ENCODE assay signal across 19 mouse cellular contexts in the genomic region with DNA sequence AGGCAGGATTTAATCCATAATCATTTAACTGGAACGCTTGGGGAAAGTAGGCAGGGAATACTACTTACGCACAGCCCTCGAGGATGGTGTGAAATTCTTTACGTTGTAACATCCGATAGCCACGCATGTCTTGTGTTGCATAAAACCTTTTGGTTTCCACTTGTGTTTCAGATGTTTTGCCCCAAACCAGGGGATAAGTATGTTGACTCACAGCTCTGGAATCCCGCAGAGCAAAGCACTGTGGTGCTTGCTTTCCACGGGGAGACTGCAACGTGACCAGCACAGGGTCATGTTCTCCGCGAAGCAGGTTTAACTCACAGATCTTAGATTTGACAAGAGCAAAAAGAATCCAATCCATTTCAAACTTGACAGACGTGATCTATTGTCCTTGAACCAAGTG. TPM values are rescaled to one million over a fixed set of nuclear protein-coding genes. Genes with fewer than 3 reads are reported as not detected.
DNase-seq lines count a peak whose midpoint lies in the region; ATAC-seq and TF ChIP-seq lines count a peak whose summit lies in the region.
"Had no signal": no experiment of that assay in that cellular context is flagged by ENCODE, and none has a peak within 500 bp of the region (broad histone marks: within the 10 kb centered on the region; RNA-seq: fewer than 3 reads in every experiment).

No protein-coding gene starts in this region.

- H3K79me2 ChIP-seq in myocyte (ENCODE audit: control insufficient read depth, insufficient read depth), result no peaks in the 10 kb centered on the region

- no peak for ATAC-seq in hindbrain, postnatal 0 days
- no peak for ATAC-seq in lung, embryonic 14.5 days (ENCODE audit: insufficient read depth)
- ATAC-seq: forebrain, embryonic 13.5 days had no signal

- no peak overlapping the region for H3K4me3 ChIP-seq in hindbrain, embryonic 10.5 days
- H3K4me3 ChIP-seq in hindbrain, postnatal 0 days (ENCODE audit: low read length), result no peak overlapping the region
- no peak overlapping the region for H3K4me3 ChIP-seq in lung, embryonic 14.5 days (ENCODE audit: low read depth, low read length)
- peak overlapping the region; percentile 2 for H3K4me3 ChIP-seq in myocyte
- H3K4me3 ChIP-seq in left cerebral cortex, adult 2 months, result no peak overlapping the region
- H3K4me3 ChIP-seq: forebrain, embryonic 13.5 days; heart, embryonic 13.5 days; limb, embryonic 13.5 days; liver, embryonic 15.5 days; neural tube, embryonic 12.5 days had no signal

- H3K4me1 ChIP-seq in hindbrain, embryonic 10.5 days (replicated peaks), result peaks cover 8% of the 10 kb centered on the region
- H3K4me1 ChIP-seq in hindbrain, postnatal 0 days (ENCODE audit: insufficient read depth, low read length), result no peaks in the 10 kb centered on the region
- H3K4me1 ChIP-seq in lung, embryonic 14.5 days (ENCODE audit: insufficient read depth), result peaks cover 11% of the 10 kb centered on the region
- H3K4me1 ChIP-seq: forebrain, embryonic 13.5 days; liver, embryonic 15.5 days had no signal

- no peaks in the 10 kb centered on the region for H3K9me3 ChIP-seq in hindbrain, embryonic 10.5 days
- no peaks in the 10 kb centered on the region for H3K9me3 ChIP-seq in hindbrain, postnatal 0 days (ENCODE audit: low read length)
- no peaks in the 10 kb centered on the region for H3K9me3 ChIP-seq in lung, embryonic 14.5 days (ENCODE audit: low read depth, low read length)
- H3K9me3 ChIP-seq: forebrain, embryonic 13.5 days; heart, embryonic 13.5 days; limb, embryonic 13.5 days; liver, embryonic 15.5 days; neural tube, embryonic 12.5 days had no signal

- H3K36me3 ChIP-seq in hindbrain, embryonic 10.5 days, result no peaks in the 10 kb centered on the region
- no peaks in the 10 kb centered on the region for H3K36me3 ChIP-seq in hindbrain, postnatal 0 days (ENCODE audit: insufficient read depth, low read length)
- no peaks in the 10 kb centered on the region for H3K36me3 ChIP-seq in lung, embryonic 14.5 days (ENCODE audit: insufficient read depth)
- H3K36me3 ChIP-seq in myocyte (ENCODE audit: control insufficient read depth, insufficient read depth), result no peaks in the 10 kb centered on the region
- H3K36me3 ChIP-seq: heart, embryonic 13.5 days; limb, embryonic 13.5 days; liver, embryonic 15.5 days; neural tube, embryonic 12.5 days had no signal

- no peak overlapping the region for H3ac ChIP-seq in myocyte (ENCODE audit: control insufficient read depth, insufficient read length)

- TF ChIP-seq POLR2A in myocyte (IDR thresholded peaks at IDR 0.05; ENCODE audit: insufficient read length, low read depth), result no peak

- no peaks in the 10 kb centered on the region for H3K27me3 ChIP-seq in hindbrain, embryonic 10.5 days (ENCODE audit: insufficient read depth, poor library complexity, severe bottlenecking)
- H3K27me3 ChIP-seq in hindbrain, postnatal 0 days (ENCODE audit: insufficient read depth, low read length), result no peaks in the 10 kb centered on the region
- H3K27me3 ChIP-seq in lung, embryonic 14.5 days (ENCODE audit: insufficient read depth, low read length), result no peaks in the 10 kb centered on the region
- no peaks in the 10 kb centered on the region for H3K27me3 ChIP-seq in myocyte (ENCODE audit: control insufficient read depth, insufficient read depth, insufficient read length)
- H3K27me3 ChIP-seq: CH12.LX; forebrain, embryonic 13.5 days; heart, embryonic 13.5 days; limb, embryonic 13.5 days; liver, embryonic 15.5 days; neural tube, embryonic 12.5 days had no signal

- intact Hi-C loops in left cerebral cortex, adult 2 months (cut with DNase I), result no loop called here

- TF ChIP-seq CTCF in hindbrain, postnatal 0 days (IDR thresholded peaks at IDR 0.05; ENCODE audit: low read depth), result no peak
- TF ChIP-seq CTCF in lung, embryonic 14.5 days (IDR thresholded peaks at IDR 0.05; ENCODE audit: low read depth), result no peak
- TF ChIP-seq CTCF in left cerebral cortex, adult 2 months (IDR thresholded peaks at IDR 0.05), result no peak

- peak; percentile 0 for DNase-seq in hindbrain, embryonic 10.5 days (ENCODE audit: low spot score)
- DNase-seq in hindbrain, postnatal 0 days (ENCODE audit: low spot score), result no peak
- peak; percentile 44 for DNase-seq in urinary bladder, postnatal 14 days (ENCODE audit: low spot score)
- no peak for DNase-seq in urinary bladder, postnatal 10 days (ENCODE audit: low spot score)
- peak; percentile 23 for DNase-seq in lung, embryonic 14.5 days
- no peak for DNase-seq in left cerebral cortex, adult 2 months (ENCODE audit: extremely low spot score in 1 of 2, low spot score in 2 of 2)
- DNase-seq in layer of hippocampus, adult 8-10 months (ENCODE audit: low spot score in 2 of 2), result no peak
- DNase-seq: cerebellum, postnatal 10 days; kidney, adult 11 months; kidney, postnatal 14 days; right cerebral cortex, postnatal 14 days; thymus, postnatal 36 days had no signal

- H3K9ac ChIP-seq in hindbrain, postnatal 0 days (replicated peaks; ENCODE audit: low read length), result no peak overlapping the region
- no peak overlapping the region for H3K9ac ChIP-seq in lung, embryonic 14.5 days
- H3K9ac ChIP-seq: forebrain, embryonic 13.5 days; heart, embryonic 13.5 days; limb, embryonic 13.5 days; liver, embryonic 15.5 days; neural tube, embryonic 12.5 days had no signal

- 85% methylated on average over 12 of the region's 12 CpGs for WGBS in hindbrain, embryonic 10.5 days
- WGBS in hindbrain, postnatal 0 days, result 83% methylated on average over 12 of the region's 12 CpGs
- 42% methylated on average over 12 of the region's 12 CpGs for WGBS in lung, embryonic 14.5 days

- H3K27ac ChIP-seq in hindbrain, embryonic 10.5 days, result no peak overlapping the region
- H3K27ac ChIP-seq in hindbrain, postnatal 0 days, result no peak overlapping the region
- no peak overlapping the region for H3K27ac ChIP-seq in lung, embryonic 14.5 days (ENCODE audit: low read depth)
- no peak overlapping the region for H3K27ac ChIP-seq in left cerebral cortex, adult 2 months
- H3K27ac ChIP-seq: forebrain, embryonic 13.5 days; heart, embryonic 13.5 days; limb, embryonic 13.5 days; liver, embryonic 15.5 days; neural tube, embryonic 12.5 days had no signal

- H3K4me2 ChIP-seq in hindbrain, postnatal 0 days (ENCODE audit: low read depth, low read length), result no peak overlapping the region
- H3K4me2 ChIP-seq in lung, embryonic 14.5 days, result no peak overlapping the region
- H3K4me2 ChIP-seq in myocyte (ENCODE audit: low read depth), result peak overlapping the region; percentile 71
- H3K4me2 ChIP-seq: forebrain, embryonic 13.5 days; heart, embryonic 13.5 days; limb, embryonic 13.5 days; liver, embryonic 15.5 days; neural tube, embryonic 12.5 days had no signal

TF ChIP-seq in myocyte, 11 proteins besides CTCF, POLR2A, EP300 and RAD21:
- no peak for TF ChIP-seq REST (IDR thresholded peaks at IDR 0.05; ENCODE audit: insufficient read depth, insufficient read length)
- TF ChIP-seq E2F4 (IDR thresholded peaks at IDR 0.05; ENCODE audit: insufficient read depth), result no peak
- TF ChIP-seq MAX (IDR thresholded peaks at IDR 0.05; ENCODE audit: low read depth), result peak; percentile 28
- TF ChIP-seq SRF (IDR thresholded peaks at IDR 0.05; ENCODE audit: control insufficient read depth, insufficient read length, low read depth), result no peak
- 0 out of 2 replicates have a peak, but pooled peaks have one; percentile 30 for TF ChIP-seq CEBPB (IDR thresholded peaks at IDR 0.05; ENCODE audit: insufficient read depth, poor library complexity, severe bottlenecking)
- TF ChIP-seq TCF3 (IDR thresholded peaks at IDR 0.05; ENCODE audit: insufficient read length, low read depth), result no peak
- TF ChIP-seq USF1 (IDR thresholded peaks at IDR 0.05; ENCODE audit: low read depth), result peak; percentile 65
- no peak for TF ChIP-seq POLR2AphosphoS2 (IDR thresholded peaks at IDR 0.05; ENCODE audit: insufficient read length, low read depth)
- no peak for TF ChIP-seq MYOG (IDR thresholded peaks at IDR 0.05; ENCODE audit: control insufficient read depth in 1 of 3, insufficient read depth in 1 of 3, insufficient read length in 2 of 3, low read depth in 2 of 3)

RNA-seq across cellular contexts. Expression of gene Ice1, which starts 18.1 kb away (rescaled TPM):
- 19.0 and 21.9 TPM in 2 replicates for polyA plus RNA-seq in hindbrain, embryonic 10.5 days (2016; fragmentation: Nextera tagmentation; extraction: Ambion mirVana)
- total RNA-seq in hindbrain, postnatal 0 days (2014; rRNA removed), result 59.7 and 60.1 TPM in 2 replicates
- 18.7 and 21.5 TPM in 2 replicates for polyA plus RNA-seq in hindbrain, postnatal 0 days (2015; fragmentation: Nextera tagmentation; extraction: Ambion mirVana)
- polyA plus RNA-seq in lung, embryonic 14.5 days (2014; fragmentation: Nextera tagmentation; extraction: Ambion mirVana), result 28.2 and 31.8 TPM in 2 replicates
- polyA plus RNA-seq in myocyte (2012; fragmentation: generic; extraction: Trizol), result 15.9 TPM
- total RNA-seq in left cerebral cortex, adult 2 months (2021), result 10 to 100 TPM; 73.5 to 73.7 TPM
- total RNA-seq in layer of hippocampus, adult 8-10 months (2022), result 10 to 100 TPM; 59.3 to 70.0 (median 65.4) TPM

Comparison
In these comparisons a context has a peak if more than half of its experiments do, and no peak if none do; other contexts are left out.
1. DNase-seq: peak in hindbrain, embryonic 10.5 days (single experiment), urinary bladder, postnatal 14 days (single experiment) and lung, embryonic 14.5 days (single experiment); none in hindbrain, postnatal 0 days (single experiment), urinary bladder, postnatal 10 days (single experiment), left cerebral cortex, adult 2 months (0 of 2) and layer of hippocampus, adult 8-10 months (0 of 2).